Mouse (Mus musculus) heart, adult 2 months (tissue): ENCODE data around the gene Krt42.

Experiments
- CTCF ChIP-seq: fragments of 200-600 bp; IDR thresholded peaks from 2 replicates; pipeline ENCODE4 v1.8.1; 2022; ENCODE audit warnings: antibody characterized with exemption, mild to moderate bottlenecking, moderate library complexity
- POLR2A ChIP-seq: fragments of 200-500 bp; IDR thresholded peaks from 2 replicates; pipeline ENCODE4 v1.6.1; 2011; ENCODE audit warnings: mild to moderate bottlenecking, low read depth, low read length, control low read depth; ENCODE audit not compliant: insufficient read depth

DNA sequence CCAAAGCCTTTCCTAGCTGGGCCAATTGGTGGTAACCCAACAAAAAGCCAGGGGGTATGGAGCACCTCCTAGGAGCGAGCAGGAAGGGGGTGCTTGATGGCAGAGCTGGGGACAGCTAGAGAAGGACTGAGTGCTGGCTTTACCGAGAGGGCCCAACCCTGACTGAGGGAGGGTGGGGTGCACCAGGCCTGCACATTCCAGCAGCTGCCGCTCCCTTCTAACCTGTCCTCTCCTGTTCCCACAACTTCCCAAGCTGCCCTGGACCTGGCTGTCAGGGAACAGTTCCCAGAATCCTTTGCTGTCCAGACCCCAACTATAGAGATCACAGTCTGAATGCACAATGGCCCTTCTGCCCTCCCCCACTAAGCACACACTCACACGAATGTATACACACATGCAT, 15.3 kb upstream of the Krt42 start:
- TF ChIP-seq POLR2A: no peak
- no peak for TF ChIP-seq CTCF
